Mouse (Mus musculus): Measurements from ENCODE around the gene Wipf2. TPM values are rescaled to one million over a fixed set of nuclear protein-coding genes. Genes with fewer than 3 reads are reported as not detected.

The Wipf2 gene
- total and polyA plus RNA-seq, 3 experiments = 3.1 to 25.4 (median 23.9) TPM

DNA sequence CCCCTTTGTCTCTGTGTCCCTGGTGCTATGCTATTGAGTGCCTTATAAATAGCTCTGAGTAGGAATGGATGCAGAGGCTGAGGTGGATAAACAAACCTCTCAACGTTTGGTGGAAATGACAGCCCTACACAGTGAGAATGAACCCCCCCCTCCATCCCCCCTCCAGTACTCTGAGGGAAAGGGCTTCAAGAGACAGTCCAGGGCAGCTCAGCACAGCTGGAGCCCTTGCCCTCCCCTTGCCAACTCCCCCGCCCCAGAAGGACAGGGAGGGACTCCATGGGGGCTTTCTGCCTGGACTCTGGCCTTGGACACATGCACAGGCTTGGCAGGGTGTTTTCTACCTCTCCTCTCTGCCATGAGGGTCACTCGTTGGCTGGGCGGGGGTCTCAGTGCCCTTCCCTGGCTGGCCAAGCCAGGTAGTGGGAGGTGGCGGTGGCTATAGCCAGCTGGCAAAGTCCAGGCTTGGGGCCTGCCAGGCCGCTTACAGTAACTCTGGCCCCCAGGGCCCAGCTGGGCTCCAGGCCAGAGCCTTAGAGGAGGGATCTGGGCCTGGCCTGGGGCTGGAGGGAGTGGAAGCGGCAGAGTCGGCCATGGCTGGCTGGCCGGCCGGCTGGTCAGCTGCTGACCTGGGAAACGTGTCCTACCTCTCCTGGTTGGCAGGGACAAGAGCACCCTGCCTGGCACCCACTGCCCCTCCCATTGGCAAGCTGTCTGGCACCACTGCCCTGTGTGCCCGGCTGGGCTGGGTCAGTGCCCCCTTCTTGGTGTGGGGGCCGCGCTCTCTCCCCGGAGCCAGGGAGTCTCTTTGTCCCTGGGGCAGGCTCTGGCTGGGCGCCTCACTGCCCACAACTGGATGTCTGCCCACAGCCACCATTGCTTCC is 87.8 kb downstream of the Wipf2 start:
- ATAC-seq (ENCODE audit: extremely low read depth, insufficient number of reproducible peaks, low FRiP score, poor library complexity, severe bottlenecking) (no peak), DNase-seq (ENCODE audit: low spot score) (no peak)
- Histone ChIP-seq H3K4me1 (ENCODE audit: insufficient read depth, low read depth, low read length) (peaks cover 96% of the 10 kb centered on the region), H3K9me3 (replicated peaks) (no peaks in the 10 kb centered on the region), H3K27me3 (ENCODE audit: insufficient read depth, low read length) (no peaks in the 10 kb centered on the region), H3K36me3 (replicated peaks) (peaks cover 57% of the 10 kb centered on the region), H3K4me3 (ENCODE audit: low read depth, low read length) (peak overlapping the region; percentile 14; the same call in 1 of the 2 replicates)
- TF ChIP-seq POLR2AphosphoS5 (IDR thresholded peaks at IDR 0.05; ENCODE audit: insufficient replicate concordance, low read depth, low read length) (no peak), TAL1 (conservative IDR thresholded peaks at IDR 0.05; ENCODE audit: low read depth, low read length) (no peak), GATA2 (IDR thresholded peaks at IDR 0.05; ENCODE audit: borderline replicate concordance, low read depth, low read length) (no peak), CTCF (IDR thresholded peaks at IDR 0.05; ENCODE audit: low read depth, low read length) (no peak), GATA1 (IDR thresholded peaks at IDR 0.05; ENCODE audit: borderline replicate concordance, low read length) (no peak)

DNA sequence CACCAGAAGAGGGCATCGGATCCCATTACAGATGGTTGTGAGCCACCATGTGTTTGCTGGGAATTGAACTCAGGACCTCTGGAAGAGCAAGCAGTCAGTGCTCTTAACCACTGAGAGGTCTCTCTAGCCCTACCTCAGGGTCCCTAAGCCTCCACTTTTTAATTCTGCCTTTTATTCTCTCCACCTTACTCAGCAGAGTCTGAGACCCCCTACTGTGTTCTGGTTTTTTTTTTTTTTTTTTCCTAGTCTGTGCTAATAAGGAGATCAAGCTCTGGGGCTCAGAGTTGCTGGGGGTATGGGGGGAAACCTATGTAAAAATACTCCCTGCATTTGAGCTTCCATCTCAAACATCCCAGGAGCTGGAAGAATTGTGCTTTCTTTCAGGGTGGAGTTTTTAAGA is 88.7 kb downstream of the Wipf2 start:
- no peak for TF ChIP-seq GATA2 (IDR thresholded peaks at IDR 0.05; ENCODE audit: borderline replicate concordance, low read depth, low read length)
- no peak for TF ChIP-seq CTCF (IDR thresholded peaks at IDR 0.05; ENCODE audit: low read depth, low read length)
- TF ChIP-seq POLR2AphosphoS5 (IDR thresholded peaks at IDR 0.05; ENCODE audit: insufficient replicate concordance, low read depth, low read length) = no peak
- TF ChIP-seq TAL1 (conservative IDR thresholded peaks at IDR 0.05; ENCODE audit: low read depth, low read length) = no peak
- no peak for TF ChIP-seq GATA1 (IDR thresholded peaks at IDR 0.05; ENCODE audit: borderline replicate concordance, low read length)
- Histone ChIP-seq H3K36me3 (replicated peaks) (peaks cover 63% of the 10 kb centered on the region), H3K4me1 (ENCODE audit: insufficient read depth, low read depth, low read length) (peaks cover 99% of the 10 kb centered on the region), H3K9me3 (replicated peaks) (no peaks in the 10 kb centered on the region), H3K27me3 (ENCODE audit: insufficient read depth, low read length) (no peaks in the 10 kb centered on the region), H3K4me3 (ENCODE audit: low read depth, low read length) (no peak overlapping the region)
- ATAC-seq (ENCODE audit: extremely low read depth, insufficient number of reproducible peaks, low FRiP score, poor library complexity, severe bottlenecking) (no peak), DNase-seq (ENCODE audit: low spot score) (no peak)

DNA sequence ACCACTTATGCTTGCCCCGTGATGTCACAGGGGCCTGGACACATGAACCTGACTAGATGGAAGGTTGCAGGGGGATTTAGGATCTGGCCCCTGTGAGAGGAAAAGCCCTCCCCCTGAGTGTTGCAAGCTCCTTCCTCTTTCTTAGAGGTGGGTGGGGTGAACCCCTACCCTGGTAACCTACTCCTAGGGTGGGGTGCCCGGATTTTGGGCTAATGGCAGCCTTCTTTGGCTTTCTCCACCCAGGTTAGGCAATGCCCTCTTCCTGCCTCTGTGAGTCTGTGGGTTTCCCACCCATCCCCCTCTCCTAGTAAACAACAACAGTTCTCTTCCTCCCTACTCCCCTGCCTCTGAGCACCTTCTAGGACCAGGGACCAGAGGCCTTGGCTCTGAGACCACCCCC is 89.3 kb downstream of the Wipf2 start:
- H3K4me3 ChIP-seq (ENCODE audit: low read depth, low read length) = no peak overlapping the region
- H3K9me3 ChIP-seq (replicated peaks) = no peaks in the 10 kb centered on the region
- H3K36me3 ChIP-seq (replicated peaks) = peaks cover 67% of the 10 kb centered on the region
- no peak for ATAC-seq (ENCODE audit: extremely low read depth, insufficient number of reproducible peaks, low FRiP score, poor library complexity, severe bottlenecking)
- H3K27me3 ChIP-seq (ENCODE audit: insufficient read depth, low read length) = no peaks in the 10 kb centered on the region
- TF ChIP-seq GATA2 (IDR thresholded peaks at IDR 0.05; ENCODE audit: borderline replicate concordance, low read depth, low read length) = no peak
- no peak for TF ChIP-seq TAL1 (conservative IDR thresholded peaks at IDR 0.05; ENCODE audit: low read depth, low read length)
- TF ChIP-seq CTCF (IDR thresholded peaks at IDR 0.05; ENCODE audit: low read depth, low read length) = no peak
- TF ChIP-seq GATA1 (IDR thresholded peaks at IDR 0.05; ENCODE audit: borderline replicate concordance, low read length) = no peak
- no peak for TF ChIP-seq POLR2AphosphoS5 (IDR thresholded peaks at IDR 0.05; ENCODE audit: insufficient replicate concordance, low read depth, low read length)
- DNase-seq (ENCODE audit: low spot score) = no peak
- H3K4me1 ChIP-seq (ENCODE audit: insufficient read depth, low read depth, low read length) = peaks cover 98% of the 10 kb centered on the region

DNA sequence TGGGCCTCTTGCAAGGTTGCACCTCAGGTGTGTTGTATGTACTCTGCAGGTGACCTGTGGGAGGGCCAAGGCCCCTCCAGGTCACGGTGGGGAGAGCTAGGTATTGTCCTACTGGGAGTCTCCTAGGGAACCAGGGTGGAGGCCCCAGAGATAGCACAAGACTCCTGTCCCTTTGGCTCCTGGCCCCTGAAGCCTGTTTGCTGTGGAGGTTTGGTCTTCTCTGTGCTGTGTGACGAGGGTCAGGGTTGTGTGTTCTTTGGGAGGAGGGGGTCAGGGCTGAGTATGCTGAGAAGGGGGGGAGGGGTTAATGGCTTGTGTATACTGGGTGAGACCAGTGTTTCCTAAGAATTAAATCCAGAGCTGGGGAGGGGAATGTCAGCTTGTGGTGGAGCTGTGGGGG is 89.9 kb downstream of the Wipf2 start:
- peaks cover 98% of the 10 kb centered on the region for H3K4me1 ChIP-seq (ENCODE audit: insufficient read depth, low read depth, low read length)
- no peak overlapping the region; the same call in 1 of the 2 replicates for H3K4me3 ChIP-seq (ENCODE audit: low read depth, low read length)
- H3K36me3 ChIP-seq (replicated peaks) = peaks cover 72% of the 10 kb centered on the region
- H3K9me3 ChIP-seq (replicated peaks) = no peaks in the 10 kb centered on the region
- DNase-seq (ENCODE audit: low spot score) (no peak), ATAC-seq (ENCODE audit: extremely low read depth, insufficient number of reproducible peaks, low FRiP score, poor library complexity, severe bottlenecking) (no peak)
- no peaks in the 10 kb centered on the region for H3K27me3 ChIP-seq (ENCODE audit: insufficient read depth, low read length)
- TF ChIP-seq GATA1 (IDR thresholded peaks at IDR 0.05; ENCODE audit: borderline replicate concordance, low read length) = no peak
- no peak for TF ChIP-seq POLR2AphosphoS5 (IDR thresholded peaks at IDR 0.05; ENCODE audit: insufficient replicate concordance, low read depth, low read length)
- no peak for TF ChIP-seq TAL1 (conservative IDR thresholded peaks at IDR 0.05; ENCODE audit: low read depth, low read length)
- TF ChIP-seq CTCF (IDR thresholded peaks at IDR 0.05; ENCODE audit: low read depth, low read length) = no peak
- TF ChIP-seq GATA2 (IDR thresholded peaks at IDR 0.05; ENCODE audit: borderline replicate concordance, low read depth, low read length) = no peak

DNA sequence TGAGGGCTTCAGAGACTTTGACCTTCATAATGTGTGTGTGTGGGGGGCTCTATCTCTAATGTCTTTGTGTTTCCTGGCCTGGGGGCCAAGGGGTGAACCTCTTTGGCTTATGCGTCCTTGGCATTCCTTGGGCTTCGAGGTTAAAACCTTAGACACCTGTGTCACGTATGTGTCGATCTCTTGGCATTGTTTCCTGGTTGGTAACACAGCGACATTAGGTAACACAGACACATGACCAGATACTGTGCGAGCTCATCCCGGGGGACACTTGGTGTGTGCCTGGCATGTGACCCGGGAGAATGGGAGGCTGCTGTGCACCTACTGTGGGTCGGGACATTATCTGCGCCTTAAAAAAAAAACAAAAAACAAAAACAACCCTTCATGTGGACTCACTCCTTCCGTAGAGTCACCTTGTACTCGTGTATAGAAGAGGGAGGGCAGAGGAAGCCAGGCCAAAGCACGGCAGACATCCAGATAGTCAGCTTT is 90.4 kb downstream of the Wipf2 start:
- peaks cover 97% of the 10 kb centered on the region for H3K4me1 ChIP-seq (ENCODE audit: insufficient read depth, low read depth, low read length)
- H3K9me3 ChIP-seq (replicated peaks) = no peaks in the 10 kb centered on the region
- H3K4me3 ChIP-seq (ENCODE audit: low read depth, low read length) = peak overlapping the region; percentile 59; the same call in 1 of the 2 replicates
- ATAC-seq (ENCODE audit: extremely low read depth, insufficient number of reproducible peaks, low FRiP score, poor library complexity, severe bottlenecking) = no peak
- H3K36me3 ChIP-seq (replicated peaks) = peaks cover 73% of the 10 kb centered on the region
- H3K27me3 ChIP-seq (ENCODE audit: insufficient read depth, low read length) = no peaks in the 10 kb centered on the region
- TF ChIP-seq GATA1 (IDR thresholded peaks at IDR 0.05; ENCODE audit: borderline replicate concordance, low read length) (no peak), GATA2 (IDR thresholded peaks at IDR 0.05; ENCODE audit: borderline replicate concordance, low read depth, low read length) (no peak), POLR2AphosphoS5 (IDR thresholded peaks at IDR 0.05; ENCODE audit: insufficient replicate concordance, low read depth, low read length) (no peak), TAL1 (conservative IDR thresholded peaks at IDR 0.05; ENCODE audit: low read depth, low read length) (no peak), CTCF (IDR thresholded peaks at IDR 0.05; ENCODE audit: low read depth, low read length) (no peak)
- DNase-seq (ENCODE audit: low spot score) = no peak

DNA sequence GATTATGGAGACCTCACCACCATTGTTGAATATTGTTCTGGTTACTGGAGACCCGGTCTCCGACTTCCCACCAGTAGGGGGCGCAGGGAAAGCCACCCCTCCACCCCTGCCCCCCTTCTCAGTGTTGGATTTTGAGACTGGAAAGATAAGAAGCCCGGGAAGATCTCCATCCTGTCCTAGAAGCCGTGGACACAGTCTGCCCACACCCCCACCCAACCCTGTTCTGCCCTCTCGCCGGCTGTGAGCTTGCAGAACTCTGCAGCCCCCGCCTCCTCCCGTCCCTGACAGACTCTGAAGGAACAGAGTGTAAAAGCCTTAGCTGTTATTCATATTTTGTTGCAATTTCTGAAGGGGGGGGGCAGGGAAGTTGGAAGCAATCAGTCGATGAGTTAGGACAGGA is 90.9 kb downstream of the Wipf2 start:
- DNase-seq (ENCODE audit: low spot score) = peak; percentile 45
- Histone ChIP-seq H3K27me3 (ENCODE audit: insufficient read depth, low read length) (no peaks in the 10 kb centered on the region), H3K4me3 (ENCODE audit: low read depth, low read length) (peak overlapping the region; percentile 59; the same call in 1 of the 2 replicates)

More for the DNA sequence above, 90.9 kb downstream of the Wipf2 start:
- peaks cover 70% of the 10 kb centered on the region for H3K36me3 ChIP-seq (replicated peaks)
- peaks cover 97% of the 10 kb centered on the region for H3K4me1 ChIP-seq (ENCODE audit: insufficient read depth, low read depth, low read length)
- 0 out of 2 replicates have a peak, but pooled peaks have one; percentile 11 for ATAC-seq (ENCODE audit: extremely low read depth, insufficient number of reproducible peaks, low FRiP score, poor library complexity, severe bottlenecking)
- no peak for TF ChIP-seq CTCF (IDR thresholded peaks at IDR 0.05; ENCODE audit: low read depth, low read length)
- no peak for TF ChIP-seq TAL1 (conservative IDR thresholded peaks at IDR 0.05; ENCODE audit: low read depth, low read length)
- TF ChIP-seq GATA1 (IDR thresholded peaks at IDR 0.05; ENCODE audit: borderline replicate concordance, low read length) = no peak
- TF ChIP-seq GATA2 (IDR thresholded peaks at IDR 0.05; ENCODE audit: borderline replicate concordance, low read depth, low read length) = no peak
- TF ChIP-seq POLR2AphosphoS5 (IDR thresholded peaks at IDR 0.05; ENCODE audit: insufficient replicate concordance, low read depth, low read length) = no peak
- H3K9me3 ChIP-seq (replicated peaks) = no peaks in the 10 kb centered on the region

Other genes starting within 250 kb of the Wipf2 start
- gene Gm12355, start 238.0 kb upstream of the Wipf2 start, total RNA-seq (2014; fragmentation: Nextera tagmentation) = 1.3 TPM in 1 of 2 replicates, not detected in the other
- gene Gm12355, start 238.0 kb upstream of the Wipf2 start, total RNA-seq (2017) = 1.7 and 3.4 TPM in 2 replicates
- not detected in 2 replicates for gene Gm12355, start 238.0 kb upstream of the Wipf2 start, polyA plus RNA-seq (2012)
- not detected in 2 replicates for gene Gsdma3, start 237.3 kb upstream of the Wipf2 start, total RNA-seq (2014; fragmentation: Nextera tagmentation)
- 0.12 TPM in 1 of 2 replicates, not detected in the other for gene Gsdma3, start 237.3 kb upstream of the Wipf2 start, total RNA-seq (2017)
- gene Gsdma3, start 237.3 kb upstream of the Wipf2 start, polyA plus RNA-seq (2012) = not detected in 2 replicates
- gene Gsdma2, start 216.9 kb upstream of the Wipf2 start, total RNA-seq (2014; fragmentation: Nextera tagmentation) = not detected in 2 replicates
- 0.23 and 0.27 TPM in 2 replicates for gene Gsdma2, start 216.9 kb upstream of the Wipf2 start, total RNA-seq (2017)
- gene Gsdma2, start 216.9 kb upstream of the Wipf2 start, polyA plus RNA-seq (2012) = not detected in 2 replicates
- gene Gsdma, start 199.3 kb upstream of the Wipf2 start, total RNA-seq (2014; fragmentation: Nextera tagmentation) = not detected in 2 replicates
- gene Gsdma, start 199.3 kb upstream of the Wipf2 start, total RNA-seq (2017) = not detected in 2 replicates
- gene Gsdma, start 199.3 kb upstream of the Wipf2 start, polyA plus RNA-seq (2012) = 0.03 TPM in 1 of 2 replicates, not detected in the other
- 69.2 and 71.4 TPM in 2 replicates for gene Psmd3, start 181.1 kb upstream of the Wipf2 start, total RNA-seq (2014; fragmentation: Nextera tagmentation)
- gene Psmd3, start 181.1 kb upstream of the Wipf2 start, total RNA-seq (2017) = 75.6 and 76.1 TPM in 2 replicates
- 204 and 206 TPM in 2 replicates for gene Psmd3, start 181.1 kb upstream of the Wipf2 start, polyA plus RNA-seq (2012)
- not detected in 2 replicates for gene Csf3, start 162.4 kb upstream of the Wipf2 start, total RNA-seq (2014; fragmentation: Nextera tagmentation)
- 0.27 TPM in 1 of 2 replicates, not detected in the other for gene Csf3, start 162.4 kb upstream of the Wipf2 start, total RNA-seq (2017)
- gene Csf3, start 162.4 kb upstream of the Wipf2 start, polyA plus RNA-seq (2012) = not detected in 2 replicates
- gene Med24, start 134.2 kb upstream of the Wipf2 start, total RNA-seq (2014; fragmentation: Nextera tagmentation) = 55.8 and 95.6 TPM in 2 replicates
- 37.8 and 39.7 TPM in 2 replicates for gene Med24, start 134.2 kb upstream of the Wipf2 start, total RNA-seq (2017)
- 83.8 and 109 TPM in 2 replicates for gene Med24, start 134.2 kb upstream of the Wipf2 start, polyA plus RNA-seq (2012)
- gene Thra, start 123.0 kb upstream of the Wipf2 start, total RNA-seq (2014; fragmentation: Nextera tagmentation) = 58.0 and 68.0 TPM in 2 replicates
- gene Thra, start 123.0 kb upstream of the Wipf2 start, total RNA-seq (2017) = 20.1 and 20.3 TPM in 2 replicates
- gene Thra, start 123.0 kb upstream of the Wipf2 start, polyA plus RNA-seq (2012) = 32.3 and 33.1 TPM in 2 replicates
- gene Nr1d1, start 88.3 kb upstream of the Wipf2 start, total RNA-seq (2014; fragmentation: Nextera tagmentation) = 0.75 and 3.1 TPM in 2 replicates
- gene Nr1d1, start 88.3 kb upstream of the Wipf2 start, total RNA-seq (2017) = 0.93 TPM in 2 replicates
- 2.3 TPM in 2 replicates for gene Nr1d1, start 88.3 kb upstream of the Wipf2 start, polyA plus RNA-seq (2012)
- 38.0 and 52.2 TPM in 2 replicates for gene Msl1, start 68.1 kb upstream of the Wipf2 start, total RNA-seq (2014; fragmentation: Nextera tagmentation)
- 39.4 and 45.6 TPM in 2 replicates for gene Msl1, start 68.1 kb upstream of the Wipf2 start, total RNA-seq (2017)
- 36.5 and 44.9 TPM in 2 replicates for gene Msl1, start 68.1 kb upstream of the Wipf2 start, polyA plus RNA-seq (2012)
- gene Casc3, start 58.7 kb upstream of the Wipf2 start, total RNA-seq (2014; fragmentation: Nextera tagmentation) = 51.8 and 64.6 TPM in 2 replicates
- gene Casc3, start 58.7 kb upstream of the Wipf2 start, total RNA-seq (2017) = 13.9 and 17.8 TPM in 2 replicates
- gene Casc3, start 58.7 kb upstream of the Wipf2 start, polyA plus RNA-seq (2012) = 37.4 and 42.7 TPM in 2 replicates
- 0.34 TPM in 1 of 2 replicates, not detected in the other for gene Rapgefl1, start 26.9 kb upstream of the Wipf2 start, total RNA-seq (2014; fragmentation: Nextera tagmentation)
- gene Rapgefl1, start 26.9 kb upstream of the Wipf2 start, total RNA-seq (2017) = 0.12 and 0.27 TPM in 2 replicates
- gene Rapgefl1, start 26.9 kb upstream of the Wipf2 start, polyA plus RNA-seq (2012) = 0.19 and 0.35 TPM in 2 replicates
- gene Cdc6, start 44.2 kb downstream of the Wipf2 start, total RNA-seq (2014; fragmentation: Nextera tagmentation) = 60.7 and 84.9 TPM in 2 replicates
- gene Cdc6, start 44.2 kb downstream of the Wipf2 start, total RNA-seq (2017) = 52.7 and 63.4 TPM in 2 replicates
- 3.4 and 4.1 TPM in 2 replicates for gene Cdc6, start 44.2 kb downstream of the Wipf2 start, polyA plus RNA-seq (2012)
- gene Rara, start 64.2 kb downstream of the Wipf2 start, total RNA-seq (2014; fragmentation: Nextera tagmentation) = 109 and 110 TPM in 2 replicates
- gene Rara, start 64.2 kb downstream of the Wipf2 start, total RNA-seq (2017) = 16.9 and 17.1 TPM in 2 replicates
- gene Rara, start 64.2 kb downstream of the Wipf2 start, polyA plus RNA-seq (2012) = 84.4 and 103 TPM in 2 replicates
- not detected in 2 replicates for gene Gjd3, start 119.4 kb downstream of the Wipf2 start, total RNA-seq (2014; fragmentation: Nextera tagmentation)
- gene Gjd3, start 119.4 kb downstream of the Wipf2 start, total RNA-seq (2017) = not detected in 2 replicates
- not detected in 2 replicates for gene Gjd3, start 119.4 kb downstream of the Wipf2 start, polyA plus RNA-seq (2012)
- 426 and 497 TPM in 2 replicates for gene Top2a, start 160.6 kb downstream of the Wipf2 start, total RNA-seq (2014; fragmentation: Nextera tagmentation)
- gene Top2a, start 160.6 kb downstream of the Wipf2 start, total RNA-seq (2017) = 717 and 752 TPM in 2 replicates
- gene Top2a, start 160.6 kb downstream of the Wipf2 start, polyA plus RNA-seq (2012) = 29.0 and 89.9 TPM in 2 replicates
- not detected in 2 replicates for gene Igfbp4, start 177.6 kb downstream of the Wipf2 start, total RNA-seq (2014; fragmentation: Nextera tagmentation)
- 0.98 and 1.3 TPM in 2 replicates for gene Igfbp4, start 177.6 kb downstream of the Wipf2 start, total RNA-seq (2017)
- 2.2 and 3.6 TPM in 2 replicates for gene Igfbp4, start 177.6 kb downstream of the Wipf2 start, polyA plus RNA-seq (2012)
- not detected in 2 replicates for gene Tns4, start 225.7 kb downstream of the Wipf2 start, total RNA-seq (2014; fragmentation: Nextera tagmentation)
- 1.4 TPM in 2 replicates for gene Tns4, start 225.7 kb downstream of the Wipf2 start, total RNA-seq (2017)
- gene Tns4, start 225.7 kb downstream of the Wipf2 start, polyA plus RNA-seq (2012) = 0.02 and 0.22 TPM in 2 replicates

Measured in G1E (cell line).